Mouse (Mus musculus) kidney, postnatal 4 days (tissue): ENCODE measurements around the gene Cnot3.
A peak's percentile ranks its signal among the peaks of the same experiment; 100 is the strongest.

Experiments used
- DNase-seq, 2 experiments: peaks; one replicate each; pipeline ENCODE4 v3.0.0; 2021; ENCODE audit warnings: mixed read lengths in 2 of 2

The Cnot3 gene

GRCm38 (mm10) chr7:3656966-3657365 is 11.9 kb downstream of the Cnot3 start:
- no peak for DNase-seq

- DNase-seq = no peak
Measured at GRCm38 (mm10) chr7:3658578-3658977, 13.5 kb downstream of the Cnot3 start.

- peak; percentile 37 to 62 for DNase-seq
Measured at GRCm38 (mm10) chr7:3664524-3665214, 19.6 kb downstream of the Cnot3 start.

GRCm38 (mm10) chr7:3665215-3666114 is 20.4 kb downstream of the Cnot3 start, which contains the start of gene Leng1:
Leng1 (minus strand) TSS chr7:3665840.
- DNase-seq = peak; percentile 95 to 97

- peak; percentile 30 to 56 for DNase-seq
Measured at GRCm38 (mm10) chr7:3666921-3667391, 21.9 kb downstream of the Cnot3 start.

GRCm38 (mm10) chr7:3674507-3675227 is 29.6 kb downstream of the Cnot3 start:
- DNase-seq = peak; percentile 93

- no peak for DNase-seq
Measured at GRCm38 (mm10) chr7:3675228-3675548, 30.1 kb downstream of the Cnot3 start.

- DNase-seq = no peak
Measured at GRCm38 (mm10) chr7:3676371-3676770, 31.3 kb downstream of the Cnot3 start.

- peak; percentile 48 to 69 for DNase-seq
Measured at GRCm38 (mm10) chr7:3677342-3677741, 32.3 kb downstream of the Cnot3 start, which contains the start of gene Tmc4. Tmc4 (minus strand) TSS chr7:3677553.

GRCm38 (mm10) chr7:3683908-3684550 is 39.0 kb downstream of the Cnot3 start:
- DNase-seq = no peak

GRCm38 (mm10) chr7:3684698-3685097 is 39.6 kb downstream of the Cnot3 start:
- DNase-seq = no peak

- DNase-seq = no peak
Measured at GRCm38 (mm10) chr7:3685400-3686187, 40.5 kb downstream of the Cnot3 start.

- no peak for DNase-seq
Measured at GRCm38 (mm10) chr7:3691919-3692318, 46.9 kb downstream of the Cnot3 start.

- no peak for DNase-seq
Measured at GRCm38 (mm10) chr7:3692382-3692986, 47.4 kb downstream of the Cnot3 start, which contains the start of gene Tsen34. Tsen34 (plus strand) TSS chr7:3692863.

- DNase-seq = peak; percentile 98 to 99
Measured at GRCm38 (mm10) chr7:3692987-3693808, 48.1 kb downstream of the Cnot3 start, which contains the start of gene Mboat7. Mboat7 (minus strand) TSS chr7:3693523.

- DNase-seq = no peak
Measured at GRCm38 (mm10) chr7:3693809-3694075, 48.7 kb downstream of the Cnot3 start.

GRCm38 (mm10) chr7:3694076-3694948 is 49.2 kb downstream of the Cnot3 start:
- peak; percentile 79 to 88 for DNase-seq

GRCm38 (mm10) chr7:3694949-3695305 is 49.9 kb downstream of the Cnot3 start:
- DNase-seq = peak in 1 of 2 experiments; percentile 17

- no peak for DNase-seq
Measured at GRCm38 (mm10) chr7:3698471-3698870, 53.4 kb downstream of the Cnot3 start.
